Mouse (Mus musculus): ENCODE data around the gene Tmem231.

Gene Tmem231

GRCm38 (mm10) chr8:111909621-111910450 lies 23.8 kb downstream of the Tmem231 start, which contains the start of gene Chst5:
Gene Chst5 (minus strand): TSS chr8:111910447.
- WGBS, result 7% methylated on average over 47 of the region's 47 CpGs

GRCm38 (mm10) chr8:111905500-111906121 lies 28.1 kb downstream of the Tmem231 start:
- WGBS, result 75% methylated on average over 7 of the region's 8 CpGs

GRCm38 (mm10) chr8:111902080-111902479 lies 31.6 kb downstream of the Tmem231 start:
- whole genome bisulfite sequencing, result 70% methylated on average over 5 of the region's 5 CpGs

DNA sequence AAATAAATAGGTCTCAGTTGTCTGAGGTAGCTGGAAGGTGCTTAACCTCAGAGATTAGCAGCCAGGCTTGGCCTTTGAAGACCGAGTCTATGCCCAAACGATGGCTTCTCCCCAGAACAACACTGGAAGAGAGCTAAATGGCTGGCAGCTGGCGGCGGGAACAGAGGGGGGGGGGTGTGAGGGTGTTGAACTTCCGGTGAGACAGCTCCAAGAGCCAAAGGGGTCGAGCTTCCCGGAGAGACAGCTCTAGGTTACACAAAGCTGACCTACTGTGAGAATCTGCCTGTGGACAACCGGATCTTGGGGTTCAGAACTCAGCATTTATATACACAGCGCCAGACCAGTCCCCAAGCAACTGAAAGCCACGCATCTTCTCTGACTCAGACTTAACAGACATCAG lies 35.1 kb downstream of the Tmem231 start:
- 49% methylated on average over 10 of the region's 10 CpGs for WGBS

- WGBS, result 88% methylated on average over 7 of the region's 7 CpGs
These were observed 38.7 kb downstream of the Tmem231 start for GRCm38 (mm10) chr8:111894955-111895354.

DNA sequence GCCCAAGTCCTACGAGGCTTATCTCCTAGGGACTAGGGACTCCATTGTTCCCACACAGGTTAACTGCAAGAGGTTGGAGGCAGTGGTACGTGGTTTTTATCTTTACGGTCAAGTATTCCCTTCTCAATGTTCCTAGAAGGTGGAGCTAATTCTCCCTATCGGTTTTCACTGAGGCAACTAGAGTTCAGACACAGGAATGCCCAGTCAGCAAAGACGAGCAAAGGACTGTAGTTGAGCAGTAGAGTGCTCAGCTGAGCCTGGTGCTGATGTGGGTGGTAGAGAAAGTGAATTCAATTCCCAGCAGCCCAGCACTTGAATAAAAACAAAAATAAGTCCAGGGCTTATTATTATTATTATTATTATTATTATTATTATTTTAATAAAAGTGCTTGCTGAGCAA lies 41.1 kb downstream of the Tmem231 start:
- WGBS, result 84% methylated on average over 5 of the region's 5 CpGs

GRCm38 (mm10) chr8:111891983-111892382 lies 41.7 kb downstream of the Tmem231 start:
- 52% methylated on average over 8 of the region's 8 CpGs for WGBS

DNA sequence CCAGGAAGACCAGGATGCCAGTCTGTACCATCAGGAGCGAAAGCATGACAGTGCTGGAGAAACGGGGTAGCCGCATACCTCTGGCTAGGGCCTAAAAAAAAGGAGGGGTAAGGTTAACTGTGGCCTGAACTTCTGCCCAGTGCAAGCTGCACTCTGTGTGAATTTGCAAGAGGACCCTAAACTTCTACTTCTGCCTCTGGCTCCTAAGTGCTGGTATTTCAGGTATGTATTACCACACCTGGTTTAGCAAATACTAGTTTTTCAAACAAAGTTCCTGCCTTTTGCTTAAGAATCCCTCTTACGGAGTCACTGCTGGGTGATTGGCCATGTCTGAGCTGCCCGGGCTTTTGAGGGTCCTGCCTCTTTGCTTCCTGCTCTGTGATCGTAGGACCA lies 42.8 kb downstream of the Tmem231 start:
- 86% methylated on average over 6 of the region's 6 CpGs for WGBS

DNA sequence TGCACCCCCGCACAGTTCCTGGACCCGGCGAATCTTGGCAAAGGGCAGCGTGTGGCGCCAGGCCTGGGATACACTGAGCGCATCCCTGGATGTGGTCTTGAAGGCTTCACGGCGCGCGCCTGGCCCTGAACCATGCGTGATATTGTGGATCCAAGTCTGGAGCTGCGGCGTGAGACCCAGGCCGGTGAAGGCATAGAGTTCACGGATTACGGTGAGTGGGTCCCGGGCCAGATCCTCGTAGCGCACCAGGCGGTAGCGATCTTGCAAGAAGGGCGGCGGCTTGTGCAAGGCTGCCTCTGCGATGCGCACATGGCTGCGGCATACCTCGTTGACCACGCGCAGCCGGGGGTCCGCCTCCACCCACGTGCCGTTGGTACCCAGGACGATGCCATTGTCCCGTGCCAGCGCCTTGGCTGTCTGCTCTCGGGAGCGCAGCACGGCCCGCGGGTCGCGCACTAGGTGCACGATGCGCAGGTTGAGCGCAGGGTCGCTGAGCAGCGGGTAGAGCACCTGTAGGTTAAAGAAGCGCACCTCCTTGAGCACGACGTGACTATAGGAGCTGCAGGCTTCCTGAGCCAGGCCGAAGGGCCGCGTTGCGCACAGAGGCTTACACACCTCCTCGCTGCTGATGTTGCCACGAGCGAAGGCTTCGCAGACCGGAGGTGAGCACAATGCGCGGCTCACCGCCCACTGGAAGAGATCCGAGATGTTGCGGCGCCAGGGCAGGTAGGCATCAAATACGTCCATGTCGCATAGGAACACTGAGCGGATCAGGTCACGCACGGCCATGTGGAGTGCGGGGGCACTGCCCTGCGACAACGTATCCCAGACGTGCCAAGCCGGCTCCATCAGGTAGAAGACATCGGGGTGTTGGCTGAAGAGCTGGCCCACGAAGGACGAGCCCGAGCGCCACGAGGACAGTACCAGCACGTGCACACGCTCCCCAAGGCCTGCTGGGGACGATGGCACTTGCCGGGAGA lies 43.5 kb downstream of the Tmem231 start:
- 15% methylated on average over 86 of the region's 86 CpGs for WGBS

GRCm38 (mm10) chr8:111888091-111888650 lies 45.5 kb downstream of the Tmem231 start:
- 51% methylated on average over 7 of the region's 7 CpGs for WGBS

DNA sequence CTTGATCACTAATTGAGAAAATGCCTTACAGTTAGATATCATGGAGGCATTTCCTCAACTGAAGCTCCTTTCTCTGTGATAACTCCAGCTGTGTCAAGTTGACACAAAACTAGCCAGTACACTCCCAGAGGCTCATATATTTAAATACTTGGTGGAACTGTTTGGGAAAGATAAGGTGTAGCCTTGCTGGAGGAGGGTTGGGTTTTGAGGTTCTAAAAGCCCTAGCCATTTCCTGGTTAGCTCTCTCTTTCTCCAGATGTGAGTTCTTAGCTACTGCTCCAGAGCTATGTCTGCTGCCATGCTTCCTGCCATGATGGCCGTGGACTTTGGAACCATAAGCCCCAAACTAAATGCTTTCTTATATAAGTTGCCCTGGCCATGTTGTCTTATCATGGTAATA lies 46.2 kb downstream of the Tmem231 start:
- 92% methylated on average over 1 of the region's 1 CpGs for WGBS

GRCm38 (mm10) chr8:111883615-111884014 lies 50.1 kb downstream of the Tmem231 start:
- WGBS, result 93% methylated on average over 4 of the region's 4 CpGs

- WGBS, result 2% methylated on average over 2 of the region's 2 CpGs
These were observed 52.1 kb downstream of the Tmem231 start for GRCm38 (mm10) chr8:111881591-111881990.

GRCm38 (mm10) chr8:111877711-111878110 lies 56.0 kb downstream of the Tmem231 start:
- WGBS, result 67% methylated on average over 9 of the region's 9 CpGs

GRCm38 (mm10) chr8:111876355-111876948 lies 57.2 kb downstream of the Tmem231 start, which contains the start of gene Tmem170:
Gene Tmem170 (minus strand): TSS chr8:111876750.
- under 1% methylated on average over 41 of the region's 53 CpGs for WGBS

GRCm38 (mm10) chr8:111875758-111876157 lies 57.9 kb downstream of the Tmem231 start:
- WGBS, result 20% methylated on average over 9 of the region's 9 CpGs

GRCm38 (mm10) chr8:111871278-111871677 lies 62.4 kb downstream of the Tmem231 start:
- 83% methylated on average over 3 of the region's 3 CpGs for WGBS

DNA sequence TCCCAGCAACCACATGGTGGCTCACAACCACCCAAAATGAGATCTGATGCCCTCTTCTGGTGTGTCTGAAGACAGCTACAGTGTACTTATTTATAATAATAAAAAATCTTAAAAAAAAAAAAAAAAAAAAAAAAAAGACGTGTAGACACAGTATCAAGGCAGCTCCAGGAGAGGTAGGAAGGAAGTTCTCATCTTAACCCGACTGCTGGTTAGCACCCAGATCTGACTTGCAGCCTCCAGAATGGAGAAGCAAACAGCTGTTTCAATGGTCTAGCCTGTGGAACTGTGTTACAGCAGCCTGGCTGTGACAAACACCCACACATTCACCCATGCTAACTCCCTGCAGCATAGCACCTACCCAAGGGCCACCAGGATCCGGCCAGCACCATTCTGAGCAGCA lies 63.3 kb downstream of the Tmem231 start:
- 68% methylated on average over 3 of the region's 3 CpGs for WGBS

- WGBS, result 77% methylated on average over 2 of the region's 2 CpGs
These were observed 65.0 kb downstream of the Tmem231 start for GRCm38 (mm10) chr8:111868664-111869063.

GRCm38 (mm10) chr8:111865857-111866256 lies 67.8 kb downstream of the Tmem231 start:
- WGBS, result 73% methylated on average over 6 of the region's 6 CpGs

All from cerebral cortex, adult 2 months (tissue).